7 mouse cellular contexts compared by ENCODE assay signal in the genomic region with DNA sequence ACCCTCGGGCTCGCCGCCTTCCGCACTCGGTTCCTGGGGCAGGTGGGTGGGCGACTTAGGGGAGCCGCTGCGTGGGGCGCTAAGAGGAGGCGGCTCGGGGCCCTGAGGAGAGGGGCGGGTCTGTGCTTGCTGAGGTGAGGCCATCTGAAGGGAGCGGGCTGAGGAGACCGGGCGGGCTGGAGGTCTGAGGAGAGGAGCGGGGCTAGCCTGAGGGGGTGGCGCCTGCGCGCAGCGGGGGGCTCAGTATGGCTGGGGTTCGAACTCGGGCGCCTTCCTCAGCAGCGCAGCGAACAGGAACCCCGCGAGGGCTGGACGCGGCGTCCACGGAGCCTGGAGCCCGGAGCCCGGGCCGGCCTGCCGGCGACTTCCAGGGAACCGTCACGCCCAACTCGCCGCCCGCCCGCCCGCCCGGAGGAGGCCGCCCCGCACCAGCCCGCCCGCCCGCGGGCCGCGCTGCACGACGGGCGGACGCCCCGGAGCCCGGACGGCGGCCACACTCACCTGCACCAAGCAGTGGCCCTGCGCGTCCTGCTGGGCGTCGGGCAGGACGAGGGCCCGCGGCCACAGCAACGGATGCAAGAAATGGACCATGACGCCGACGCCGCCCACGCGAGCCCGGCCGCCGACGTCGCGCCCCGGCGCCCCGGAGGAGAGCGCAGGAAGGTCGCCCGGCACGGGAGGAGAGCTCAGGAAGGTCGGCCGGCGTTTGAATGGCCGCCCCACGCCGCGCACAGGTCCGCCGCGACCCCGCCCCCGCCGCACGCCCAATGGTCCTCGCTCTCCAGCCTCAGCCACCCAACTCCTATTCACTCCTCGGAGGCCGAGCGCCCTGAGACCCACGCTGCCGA. TPM values are rescaled to one million over a fixed set of nuclear protein-coding genes. Genes with fewer than 3 reads are reported as not detected.
DNase-seq lines count a peak whose midpoint lies in the region; ATAC-seq and TF ChIP-seq lines count a peak whose summit lies in the region.

A gene (minus strand): TSS at position 717 of the 848 bp plus-strand sequence.

- DNase-seq in spleen, adult 2 months (ENCODE audit: low read depth in 1 of 2, low spot score in 2 of 2), result peak in 1 of 2 experiments; percentile 6
- DNase-seq in spleen, adult 12 weeks (ENCODE audit: low spot score), result no peak
- peak; percentile 52 for DNase-seq in embryonic facial prominence, embryonic 10.5 days (ENCODE audit: low spot score)
- DNase-seq in liver, embryonic 11.5 days (ENCODE audit: low spot score), result peak; percentile 58
- peak; percentile 40 for DNase-seq in retina, postnatal 1 day
- no peak for DNase-seq in layer of hippocampus, postnatal 36 days

- H3K4me3 ChIP-seq in spleen, adult 2 months (ENCODE audit: extremely low read depth, insufficient read depth, insufficient read length), result peak within 1 kb of the TSS; percentile 30; the same call in 1 of the 2 replicates
- H3K4me3 ChIP-seq in embryonic facial prominence, embryonic 10.5 days, result peak within 1 kb of the TSS; percentile 60
- peak within 1 kb of the TSS; percentile 39 for H3K4me3 ChIP-seq in hindbrain, embryonic 16.5 days (ENCODE audit: low read length)
- peak within 1 kb of the TSS; percentile 59 for H3K4me3 ChIP-seq in liver, embryonic 11.5 days (ENCODE audit: low read depth, low read length)

- H3K4me2 ChIP-seq in hindbrain, embryonic 16.5 days (ENCODE audit: low read length), result peak within 1 kb of the TSS; percentile 62
- peak within 1 kb of the TSS; percentile 81 for H3K4me2 ChIP-seq in liver, embryonic 11.5 days

- H3K9ac ChIP-seq in hindbrain, embryonic 16.5 days (ENCODE audit: low read depth, low read length), result peak within 1 kb of the TSS; percentile 23
- no peak within 1 kb of the TSS for H3K9ac ChIP-seq in liver, embryonic 11.5 days (ENCODE audit: low read depth, low read length)

- no peak for TF ChIP-seq CTCF in spleen, adult 2 months (IDR thresholded peaks at IDR 0.05; ENCODE audit: extremely low read depth, insufficient read depth, insufficient read length, insufficient replicate concordance)

- TF ChIP-seq POLR2A in spleen, adult 2 months (IDR thresholded peaks at IDR 0.05; ENCODE audit: low read depth, low read length), result no peak

- no peaks in the 10 kb centered on the region for H3K36me3 ChIP-seq in spleen, adult 2 months (ENCODE audit: control insufficient read depth, insufficient read depth, low read length)
- no peaks in the 10 kb centered on the region for H3K36me3 ChIP-seq in embryonic facial prominence, embryonic 10.5 days (replicated peaks)
- H3K36me3 ChIP-seq in hindbrain, embryonic 16.5 days (ENCODE audit: control insufficient read depth, insufficient read depth, low read length), result no peaks in the 10 kb centered on the region
- H3K36me3 ChIP-seq in liver, embryonic 11.5 days (ENCODE audit: control insufficient read depth, insufficient read depth, low read length), result no peaks in the 10 kb centered on the region

- WGBS in spleen, adult 2 months, result 8% methylated on average over 95 of the region's 107 CpGs
- WGBS in embryonic facial prominence, embryonic 10.5 days, result under 1% methylated on average over 107 of the region's 107 CpGs
- WGBS in hindbrain, embryonic 16.5 days, result under 1% methylated on average over 95 of the region's 107 CpGs
- 2% methylated on average over 97 of the region's 107 CpGs for WGBS in liver, embryonic 11.5 days

- peak; percentile 37; the same call in 1 of the 2 replicates for ATAC-seq in hindbrain, embryonic 16.5 days
- peak; percentile 43; the same call in 1 of the 2 replicates for ATAC-seq in liver, embryonic 11.5 days (replicated peaks; ENCODE audit: low FRiP score)

- H3K9me3 ChIP-seq in embryonic facial prominence, embryonic 10.5 days, result no peaks in the 10 kb centered on the region
- H3K9me3 ChIP-seq in hindbrain, embryonic 16.5 days (ENCODE audit: control insufficient read depth, low read length), result no peaks in the 10 kb centered on the region
- no peaks in the 10 kb centered on the region for H3K9me3 ChIP-seq in liver, embryonic 11.5 days (ENCODE audit: control insufficient read depth, low read length)

- no peak within 1 kb of the TSS for H3K27ac ChIP-seq in spleen, adult 2 months (ENCODE audit: insufficient read depth, low read length)
- H3K27ac ChIP-seq in embryonic facial prominence, embryonic 10.5 days (replicated peaks), result peak within 1 kb of the TSS; percentile 63
- H3K27ac ChIP-seq in hindbrain, embryonic 16.5 days (ENCODE audit: low read depth, low read length), result no peak within 1 kb of the TSS
- no peak within 1 kb of the TSS for H3K27ac ChIP-seq in liver, embryonic 11.5 days (ENCODE audit: low read depth, low read length)

- peaks cover 9% of the 10 kb centered on the region for H3K27me3 ChIP-seq in spleen, adult 2 months (ENCODE audit: control insufficient read depth, insufficient read depth, low read length)
- H3K27me3 ChIP-seq in embryonic facial prominence, embryonic 10.5 days (replicated peaks; ENCODE audit: low read depth, poor library complexity, severe bottlenecking), result peaks cover 67% of the 10 kb centered on the region
- peaks cover 23% of the 10 kb centered on the region for H3K27me3 ChIP-seq in hindbrain, embryonic 16.5 days (replicated peaks; ENCODE audit: control insufficient read depth, insufficient read depth, low read length)
- peaks cover 42% of the 10 kb centered on the region for H3K27me3 ChIP-seq in liver, embryonic 11.5 days (replicated peaks; ENCODE audit: control insufficient read depth, insufficient read depth, low read length)

- H3K4me1 ChIP-seq in spleen, adult 2 months (ENCODE audit: control insufficient read depth, insufficient read depth, insufficient read length), result peaks cover 8% of the 10 kb centered on the region
- H3K4me1 ChIP-seq in embryonic facial prominence, embryonic 10.5 days, result peaks cover 15% of the 10 kb centered on the region
- peaks cover 3% of the 10 kb centered on the region; the same call in 1 of the 2 replicates for H3K4me1 ChIP-seq in hindbrain, embryonic 16.5 days (ENCODE audit: control insufficient read depth, insufficient read depth, low read depth, low read length)
- H3K4me1 ChIP-seq in liver, embryonic 11.5 days (replicated peaks; ENCODE audit: control insufficient read depth, insufficient read depth, low read length), result peaks cover 3% of the 10 kb centered on the region; the same call in 1 of the 2 replicates

RNA-seq across cellular contexts. Expression of the gene that starts here (rescaled TPM):
- 0.04 TPM in 1 of 2 replicates, not detected in the other for polyA plus RNA-seq in spleen, adult 2 months (2012; rRNA removed)
- polyA plus RNA-seq in embryonic facial prominence, embryonic 10.5 days (2016; fragmentation: Nextera tagmentation; extraction: Ambion mirVana), result not detected in 2 replicates
- polyA plus RNA-seq in hindbrain, embryonic 16.5 days (2015; fragmentation: Nextera tagmentation; extraction: Ambion mirVana), result 0.15 TPM in 1 of 2 replicates, not detected in the other
- 0.18 and 0.23 TPM in 2 replicates for polyA plus RNA-seq in liver, embryonic 11.5 days (2014; fragmentation: Nextera tagmentation; extraction: Ambion mirVana)
- not detected for total RNA-seq in layer of hippocampus, postnatal 36 days (2021)

Comparison
In these comparisons a context has a peak if more than half of its experiments do, and no peak if none do; other contexts are left out.
1. Peak in DNase-seq, H3K4me3 ChIP-seq and H3K27ac ChIP-seq in embryonic facial prominence, embryonic 10.5 days; RNA of the gene not detected or under 1 TPM.
2. Peak in ATAC-seq, H3K4me3 ChIP-seq, H3K9ac ChIP-seq and H3K4me2 ChIP-seq in hindbrain, embryonic 16.5 days; RNA of the gene not detected or under 1 TPM.
3. Peak in DNase-seq, ATAC-seq, H3K4me3 ChIP-seq and H3K4me2 ChIP-seq in liver, embryonic 11.5 days; RNA of the gene not detected or under 1 TPM.